10 mouse cellular contexts compared by ENCODE assay signal in genomic region chr2:174297851-174298250, GRCm38 (mm10). TPM values are rescaled to one million over a fixed set of nuclear protein-coding genes. Genes with fewer than 3 reads are reported as not detected.
DNase-seq lines count a peak whose midpoint lies in the region; ATAC-seq and TF ChIP-seq lines count a peak whose summit lies in the region.
"Had no signal": no experiment of that assay in that cellular context is flagged by ENCODE, and none has a peak within 500 bp of the region (broad histone marks: within the 10 kb centered on the region; RNA-seq: fewer than 3 reads in every experiment).

No protein-coding gene starts in this region.

- peaks cover 24% of the 10 kb centered on the region for H3K4me1 ChIP-seq in heart, embryonic 10.5 days
- H3K4me1 ChIP-seq in lung, postnatal 0 days (ENCODE audit: insufficient read depth, low read depth, low read length): no peaks in the 10 kb centered on the region; the same call in 1 of the 2 replicates
- H3K4me1 ChIP-seq in intestine, embryonic 16.5 days (ENCODE audit: control insufficient read depth, insufficient read depth, low read length): peaks cover 5% of the 10 kb centered on the region
- H3K4me1 ChIP-seq in neural tube, embryonic 15.5 days: peaks cover 54% of the 10 kb centered on the region

- peaks cover 17% of the 10 kb centered on the region; the same call in 1 of the 2 replicates for H3K36me3 ChIP-seq in heart, embryonic 10.5 days
- H3K36me3 ChIP-seq in lung, postnatal 0 days (ENCODE audit: insufficient read depth, low read length): no peaks in the 10 kb centered on the region
- peaks cover 7% of the 10 kb centered on the region; the same call in 1 of the 2 replicates for H3K36me3 ChIP-seq in intestine, embryonic 16.5 days (ENCODE audit: control insufficient read depth, insufficient read depth, low read length)
- H3K36me3 ChIP-seq in neural tube, embryonic 15.5 days: no peaks in the 10 kb centered on the region

- H3K4me2 ChIP-seq in lung, postnatal 0 days (replicated peaks; ENCODE audit: low read depth, low read length): peak overlapping the region; percentile 12; the same call in 1 of the 2 replicates
- no peak overlapping the region for H3K4me2 ChIP-seq in intestine, embryonic 16.5 days (ENCODE audit: low read depth, low read length)
- peak overlapping the region; percentile 59 for H3K4me2 ChIP-seq in neural tube, embryonic 15.5 days

- peaks cover 29% of the 10 kb centered on the region for H3K27me3 ChIP-seq in heart, embryonic 10.5 days (ENCODE audit: insufficient read depth, poor library complexity, severe bottlenecking)
- H3K27me3 ChIP-seq in lung, postnatal 0 days (replicated peaks; ENCODE audit: insufficient read depth, low read length): peaks cover 17% of the 10 kb centered on the region
- peaks cover 22% of the 10 kb centered on the region for H3K27me3 ChIP-seq in intestine, embryonic 16.5 days (replicated peaks; ENCODE audit: control insufficient read depth, insufficient read depth, low read length)
- H3K27me3 ChIP-seq in neural tube, embryonic 15.5 days (replicated peaks): peaks cover 39% of the 10 kb centered on the region

- H3K9me3 ChIP-seq in heart, embryonic 10.5 days: peaks cover 55% of the 10 kb centered on the region
- H3K9me3 ChIP-seq in lung, postnatal 0 days (ENCODE audit: low read length): no peaks in the 10 kb centered on the region; the same call in 1 of the 2 replicates
- H3K9me3 ChIP-seq in intestine, embryonic 16.5 days (ENCODE audit: control insufficient read depth, low read length): peaks cover 44% of the 10 kb centered on the region
- H3K9me3 ChIP-seq in neural tube, embryonic 15.5 days (replicated peaks): peaks cover 22% of the 10 kb centered on the region

- no peak overlapping the region for H3K9ac ChIP-seq in lung, postnatal 0 days (replicated peaks; ENCODE audit: low read depth)
- H3K9ac ChIP-seq in intestine, embryonic 16.5 days (ENCODE audit: low read depth, low read length): no peak overlapping the region
- H3K9ac ChIP-seq in neural tube, embryonic 15.5 days (replicated peaks): no peak overlapping the region

- TF ChIP-seq EP300 in lung, postnatal 0 days (IDR thresholded peaks at IDR 0.05): no peak

- WGBS in heart, embryonic 10.5 days: 58% methylated on average over 19 of the region's 19 CpGs
- WGBS in lung, postnatal 0 days: 66% methylated on average over 19 of the region's 19 CpGs
- 71% methylated on average over 19 of the region's 19 CpGs for WGBS in intestine, embryonic 16.5 days
- 66% methylated on average over 19 of the region's 19 CpGs for WGBS in neural tube, embryonic 15.5 days

- no peak overlapping the region for H3K27ac ChIP-seq in heart, embryonic 10.5 days
- no peak overlapping the region for H3K27ac ChIP-seq in lung, postnatal 0 days (ENCODE audit: low read length)
- no peak overlapping the region for H3K27ac ChIP-seq in intestine, embryonic 16.5 days (ENCODE audit: low read length)
- no peak overlapping the region for H3K27ac ChIP-seq in neural tube, embryonic 15.5 days (replicated peaks)

- no peak for ATAC-seq in lung, postnatal 0 days
- ATAC-seq in intestine, embryonic 16.5 days: no peak
- ATAC-seq in neural tube, embryonic 15.5 days (ENCODE audit: low FRiP score): no peak

- DNase-seq in heart, embryonic 10.5 days (ENCODE audit: low spot score): no peak
- no peak for DNase-seq in heart, adult 9 months (ENCODE audit: low spot score in 2 of 2)
- no peak for DNase-seq in lung, postnatal 0 days (ENCODE audit: low spot score)
- DNase-seq in lung, postnatal 4 days: no peak
- no peak for DNase-seq in testis, postnatal 14 days (ENCODE audit: low spot score)
- no peak for DNase-seq in urinary bladder, adult 18-20 months (ENCODE audit: low spot score in 2 of 2)
- DNase-seq: cerebellum, postnatal 36 days had no signal

- peak overlapping the region; percentile 58; the same call in 1 of the 2 replicates for H3K4me3 ChIP-seq in heart, embryonic 10.5 days
- H3K4me3 ChIP-seq in lung, postnatal 0 days (ENCODE audit: low read depth, low read length): no peak overlapping the region
- peak overlapping the region; percentile 44 for H3K4me3 ChIP-seq in intestine, embryonic 16.5 days (ENCODE audit: low read length)
- H3K4me3 ChIP-seq in neural tube, embryonic 15.5 days (replicated peaks): peak overlapping the region; percentile 33; the same call in 1 of the 2 replicates

- no peak for TF ChIP-seq CTCF in lung, postnatal 0 days (IDR thresholded peaks at IDR 0.05)

RNA-seq across cellular contexts. Expression of gene Gnas, which starts 13.7 kb away (rescaled TPM):
- 964 and 1,128 TPM in 2 replicates for polyA plus RNA-seq in heart, embryonic 10.5 days (2016; fragmentation: Nextera tagmentation; extraction: Ambion mirVana)
- polyA plus RNA-seq in lung, postnatal 0 days (2015; fragmentation: Nextera tagmentation; extraction: Ambion mirVana): 1,238 and 1,252 TPM in 2 replicates
- polyA plus RNA-seq in intestine, embryonic 16.5 days (2015; fragmentation: Nextera tagmentation; extraction: Ambion mirVana): 402 and 775 TPM in 2 replicates
- polyA plus RNA-seq in neural tube, embryonic 15.5 days (2015; fragmentation: Nextera tagmentation; extraction: Ambion mirVana): 1,725 and 1,770 TPM in 2 replicates

RNA-seq across cellular contexts. Expression of gene Gm20721, which starts 48.7 kb away (rescaled TPM):
- 7.1 and 20.6 TPM in 2 replicates for polyA plus RNA-seq in heart, embryonic 10.5 days (2016; fragmentation: Nextera tagmentation; extraction: Ambion mirVana)
- polyA plus RNA-seq in lung, postnatal 0 days (2015; fragmentation: Nextera tagmentation; extraction: Ambion mirVana): 4.8 and 9.6 TPM in 2 replicates
- polyA plus RNA-seq in intestine, embryonic 16.5 days (2015; fragmentation: Nextera tagmentation; extraction: Ambion mirVana): 37.0 and 98.1 TPM in 2 replicates
- 17.0 and 19.8 TPM in 2 replicates for polyA plus RNA-seq in neural tube, embryonic 15.5 days (2015; fragmentation: Nextera tagmentation; extraction: Ambion mirVana)
- polyA plus RNA-seq: inflammation-experienced regulatory T-cells, adult 6 months had no signal
